Mouse (Mus musculus): ENCODE measurements around the gene Camk1g.

The Camk1g gene

GRCm38 (mm10) chr1:193334546-193334945 lies 35.6 kb downstream of the Camk1g start:
- DNase-seq (ENCODE audit: low spot score in 2 of 2), result peak in 1 of 2 experiments; percentile 34

- DNase-seq (ENCODE audit: low spot score in 2 of 2), result no peak
Measured at GRCm38 (mm10) chr1:193333776-193334175, 36.3 kb downstream of the Camk1g start.

DNA sequence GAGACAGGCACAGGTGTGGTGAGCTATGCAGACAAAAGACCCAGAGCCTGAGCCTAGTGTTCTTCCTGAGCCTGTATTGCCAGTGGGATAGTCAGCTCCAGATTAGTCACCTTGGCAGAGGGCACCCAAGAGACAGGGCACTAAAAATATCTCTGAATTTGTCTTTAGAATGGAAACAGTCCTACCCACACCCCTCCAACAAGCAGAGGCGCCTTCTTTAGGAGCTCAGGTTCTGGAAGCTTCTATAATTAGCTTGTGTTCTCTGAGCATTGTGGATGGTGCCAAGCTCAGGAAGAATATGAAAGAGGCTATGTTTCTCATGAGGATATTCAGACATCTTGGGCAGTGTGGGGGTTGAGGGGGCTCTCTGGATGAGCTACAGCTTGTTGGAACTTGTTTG lies 37.4 kb downstream of the Camk1g start:
- DNase-seq (ENCODE audit: low spot score in 2 of 2), result peak in 1 of 2 experiments; percentile 39

DNA sequence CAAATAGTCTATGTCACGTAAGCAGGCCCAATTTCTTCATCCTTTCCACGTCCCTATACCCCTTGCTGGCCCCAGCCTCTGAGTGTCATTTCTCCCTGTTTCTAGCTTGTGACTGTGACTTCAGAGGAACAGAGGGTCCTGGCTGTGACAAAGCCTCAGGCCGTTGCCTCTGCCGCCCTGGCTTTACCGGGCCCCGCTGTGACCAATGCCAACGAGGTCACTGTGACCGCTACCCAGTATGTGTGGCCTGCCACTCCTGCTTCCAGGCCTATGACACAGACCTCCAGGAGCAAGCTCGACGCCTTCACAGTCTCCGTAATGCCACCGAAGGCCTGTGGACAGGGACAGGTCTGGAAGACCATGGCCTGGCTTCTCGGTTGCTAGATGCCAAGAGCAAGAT lies 38.1 kb downstream of the Camk1g start:
- DNase-seq (ENCODE audit: low spot score in 2 of 2), result no peak

DNA sequence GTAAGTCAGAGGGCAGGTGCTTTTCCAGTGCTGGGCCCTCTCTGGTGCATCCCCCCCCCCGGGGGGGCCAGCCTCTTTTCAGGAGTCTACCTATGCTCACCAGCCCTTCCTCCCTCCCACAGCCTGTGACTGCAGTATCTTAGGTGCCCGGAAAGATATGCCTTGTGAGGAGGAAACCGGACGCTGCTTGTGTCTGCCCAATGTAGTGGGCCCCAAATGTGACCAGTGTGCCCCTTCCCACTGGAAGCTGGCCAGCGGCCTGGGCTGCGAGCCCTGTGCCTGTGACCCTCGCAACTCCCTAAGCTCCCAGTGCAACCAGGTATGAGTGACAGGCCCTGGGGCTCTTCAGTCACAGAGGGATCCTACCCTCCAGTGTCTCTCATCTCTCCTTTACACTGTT lies 39.5 kb downstream of the Camk1g start:
- no peak for DNase-seq (ENCODE audit: low spot score in 2 of 2)

- DNase-seq (ENCODE audit: low spot score in 2 of 2), result peak; percentile 84 to 87
Measured at GRCm38 (mm10) chr1:193330172-193330571, 39.9 kb downstream of the Camk1g start.

DNA sequence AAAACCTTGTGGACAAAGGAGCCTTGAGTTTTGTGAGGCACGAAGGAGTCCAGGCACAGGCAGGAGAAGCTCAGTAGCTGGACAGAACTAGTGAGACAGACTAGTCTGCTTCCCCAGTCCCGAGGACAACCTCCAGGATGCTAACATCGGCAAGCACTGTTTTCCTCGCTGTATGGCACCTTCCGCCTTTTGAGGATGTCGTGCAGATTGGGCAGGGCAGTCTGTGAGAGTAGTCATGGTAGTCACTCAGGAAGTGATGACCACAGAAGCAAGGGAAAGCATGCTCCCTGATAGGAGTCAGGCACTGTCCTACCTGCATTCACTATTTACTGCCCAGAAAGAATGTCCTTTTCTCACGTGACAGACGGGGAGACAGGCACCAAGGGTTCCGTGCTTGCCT lies 40.5 kb downstream of the Camk1g start:
- DNase-seq (ENCODE audit: low spot score in 2 of 2), result no peak

DNA sequence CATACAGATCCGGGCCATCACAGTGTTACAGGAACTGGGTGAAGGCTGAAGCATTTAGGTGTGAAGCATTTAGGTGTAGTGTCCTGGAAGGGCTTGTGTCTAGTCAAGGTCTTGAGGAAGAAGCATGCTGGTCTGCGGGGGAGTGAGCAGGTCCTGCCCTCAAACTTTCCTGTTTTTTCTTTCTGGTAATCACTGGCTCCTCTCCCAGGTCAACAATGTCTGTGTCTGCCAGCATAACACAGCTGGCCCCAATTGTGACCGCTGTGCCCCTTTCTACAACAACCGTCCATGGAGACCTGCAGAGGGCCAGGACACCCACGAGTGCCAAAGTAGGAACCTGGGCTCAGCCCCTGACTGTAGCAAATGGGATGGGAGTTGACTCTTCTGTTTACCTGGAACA lies 42.4 kb downstream of the Camk1g start:
- DNase-seq (ENCODE audit: low spot score in 2 of 2), result no peak

- no peak for DNase-seq (ENCODE audit: low spot score in 2 of 2)
Measured at GRCm38 (mm10) chr1:193327216-193327615, 42.9 kb downstream of the Camk1g start.

- DNase-seq (ENCODE audit: low spot score in 2 of 2), result no peak
Measured at GRCm38 (mm10) chr1:193326456-193327145, 43.5 kb downstream of the Camk1g start.

GRCm38 (mm10) chr1:193325891-193326290 lies 44.2 kb downstream of the Camk1g start:
- DNase-seq (ENCODE audit: low spot score in 2 of 2), result no peak

DNA sequence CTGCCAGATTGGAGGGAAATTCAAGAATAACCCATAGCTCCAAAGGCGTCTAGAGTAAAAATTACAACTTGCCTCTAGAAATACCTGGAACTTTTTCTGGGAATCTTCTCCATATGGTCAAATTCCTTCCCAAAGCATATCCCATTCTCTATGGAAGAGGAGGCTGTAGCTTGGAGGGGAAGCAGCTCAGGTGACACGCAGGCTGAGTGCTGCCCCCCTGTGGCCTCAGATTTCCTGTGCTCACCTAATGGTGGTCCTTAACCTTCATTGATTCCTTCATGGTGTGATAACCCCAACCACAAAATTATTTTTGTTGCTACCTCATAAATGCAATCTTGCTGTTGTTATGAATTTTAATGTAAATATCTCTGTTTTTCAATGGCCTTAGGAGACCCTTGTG lies 45.9 kb downstream of the Camk1g start:
- DNase-seq (ENCODE audit: low spot score in 2 of 2), result peak in 1 of 2 experiments; percentile 33

- DNase-seq (ENCODE audit: low spot score in 2 of 2), result no peak
Measured at GRCm38 (mm10) chr1:193323686-193324085, 46.4 kb downstream of the Camk1g start.

GRCm38 (mm10) chr1:193320398-193320797 lies 49.7 kb downstream of the Camk1g start:
- peak in 1 of 2 experiments; percentile 40 for DNase-seq (ENCODE audit: low spot score in 2 of 2)

DNA sequence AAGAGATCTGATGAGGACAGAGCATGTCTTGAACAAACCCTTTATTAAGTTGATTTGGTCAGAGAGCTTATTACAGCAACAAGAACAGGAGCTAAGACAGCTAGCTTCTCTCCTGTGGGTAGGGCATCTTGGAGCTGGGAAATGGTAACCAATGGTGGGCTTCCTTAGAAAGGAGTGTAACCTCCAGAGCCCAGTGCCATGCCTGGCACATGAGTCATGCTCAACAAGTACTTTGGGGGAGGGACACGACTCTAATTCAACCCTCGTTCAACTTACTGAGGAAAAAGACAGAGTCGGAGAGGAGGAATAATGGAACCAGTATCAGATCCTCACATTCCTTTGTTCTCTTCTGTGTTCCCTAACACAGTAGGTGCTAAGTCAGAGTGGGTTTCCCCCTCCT lies 50.4 kb downstream of the Camk1g start:
- no peak for DNase-seq (ENCODE audit: low spot score in 2 of 2)

GRCm38 (mm10) chr1:193317159-193317559 lies 52.9 kb downstream of the Camk1g start:
- peak in 1 of 2 experiments; percentile 52 for DNase-seq (ENCODE audit: low spot score in 2 of 2)

DNA sequence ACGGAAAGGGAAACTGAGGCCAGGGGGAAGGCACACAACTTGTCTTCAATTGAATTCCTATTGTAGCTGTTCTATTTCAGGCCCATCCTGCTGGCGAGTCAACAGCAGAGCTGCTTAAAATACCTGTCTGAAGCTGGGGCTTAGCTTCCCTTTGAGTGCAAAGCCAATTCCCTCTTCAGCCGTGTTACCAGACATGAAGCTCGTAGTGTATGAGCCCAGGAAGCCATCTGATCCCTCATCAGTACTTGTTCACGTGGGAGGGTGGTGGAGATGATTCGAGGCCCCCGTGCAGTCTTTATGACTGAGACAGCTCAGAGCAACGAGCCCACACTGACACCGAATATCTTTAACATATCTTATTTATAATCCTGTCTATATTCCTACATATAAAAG lies 53.7 kb downstream of the Camk1g start:
- no peak for DNase-seq (ENCODE audit: low spot score in 2 of 2)

DNA sequence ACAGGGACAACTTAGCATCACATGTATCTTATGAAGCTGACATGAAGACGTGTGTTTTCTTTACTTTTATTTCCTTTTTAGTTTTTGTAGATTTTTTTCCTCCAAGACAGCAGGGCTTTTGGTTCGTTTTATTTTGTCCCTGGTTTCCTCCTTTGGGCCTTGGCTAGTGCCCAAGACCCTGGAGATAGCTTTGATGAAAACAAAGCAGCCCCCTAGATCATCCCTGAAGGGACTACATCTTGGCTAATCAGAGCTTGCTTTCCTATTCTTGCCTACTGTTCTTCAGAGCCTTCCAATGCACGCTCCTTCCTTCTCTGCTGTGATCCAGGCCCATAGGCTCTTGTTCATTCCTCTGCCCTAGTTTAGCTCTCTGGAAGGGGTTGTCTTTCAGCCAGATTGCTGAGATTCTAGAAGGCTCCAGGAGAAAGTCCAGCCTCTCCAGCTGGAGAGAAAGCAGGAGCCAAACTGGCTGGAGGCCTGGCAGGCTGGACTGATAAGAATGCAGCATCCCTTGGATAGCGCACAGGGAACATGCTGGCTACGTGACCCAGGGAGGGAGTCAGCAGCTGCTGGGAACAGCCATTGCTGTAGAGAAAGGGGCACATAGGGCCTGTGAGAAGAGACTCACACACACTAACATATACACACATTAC lies 54.3 kb downstream of the Camk1g start:
- DNase-seq (ENCODE audit: low spot score in 2 of 2), result peak; percentile 46 to 50

DNA sequence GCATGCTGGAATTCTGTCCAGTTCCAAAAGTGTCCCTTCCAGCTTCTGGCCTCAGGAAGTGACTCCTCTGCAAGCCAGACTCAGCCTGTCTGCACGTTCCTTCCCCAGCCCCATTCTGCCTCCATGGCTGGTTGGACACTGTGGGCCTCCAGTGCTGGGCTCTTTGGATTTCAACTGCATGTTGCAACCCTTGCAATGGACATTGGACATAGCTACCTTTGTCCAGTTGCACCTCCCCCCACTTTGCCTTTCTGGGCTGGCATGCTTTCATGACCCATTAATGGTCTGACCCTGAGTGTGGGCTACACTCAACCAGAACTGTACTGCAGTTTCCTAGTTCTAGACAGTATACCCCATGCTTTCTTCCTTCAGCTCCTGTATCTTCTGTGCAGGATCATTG lies 58.5 kb downstream of the Camk1g start:
- no peak for DNase-seq (ENCODE audit: low spot score in 2 of 2)

DNA sequence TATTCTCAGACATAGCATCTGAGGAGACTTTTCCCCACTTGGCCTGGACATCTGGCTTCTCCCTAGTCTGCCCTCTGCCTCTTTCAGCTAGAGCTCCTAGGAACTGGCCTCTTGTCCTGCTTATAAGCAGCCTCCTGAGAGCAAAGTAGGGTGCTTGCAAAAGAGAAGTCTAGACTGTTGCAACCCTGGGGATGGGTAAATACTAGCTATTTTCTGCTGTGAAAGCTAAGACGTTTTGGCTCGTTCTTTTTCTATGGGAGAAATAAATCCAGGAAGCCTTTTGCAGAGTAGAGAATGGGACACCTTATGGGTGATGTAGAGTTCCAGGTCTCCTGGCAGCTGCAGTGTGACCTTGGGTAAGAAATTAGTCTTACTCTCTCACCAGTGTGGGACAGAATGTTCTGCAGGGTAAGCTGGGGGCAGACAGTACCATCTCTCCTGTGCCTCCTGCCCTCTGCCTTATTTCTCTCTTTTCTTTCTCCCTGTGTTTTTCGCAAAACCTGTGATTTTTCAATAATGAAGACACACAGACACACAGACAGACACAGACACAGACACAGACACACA lies 59.5 kb downstream of the Camk1g start:
- no peak for DNase-seq (ENCODE audit: low spot score in 2 of 2)

GRCm38 (mm10) chr1:193309785-193310518 lies 60.1 kb downstream of the Camk1g start:
- no peak for DNase-seq (ENCODE audit: low spot score in 2 of 2)

GRCm38 (mm10) chr1:193306832-193307231 lies 63.3 kb downstream of the Camk1g start:
- no peak for DNase-seq (ENCODE audit: low spot score in 2 of 2)

Measured in right cerebral cortex, adult 2 months (tissue).